Comparison of ENCODE assay signal across 17 mouse cellular contexts in genomic region chr16:45758726-45759269, GRCm38 (mm10). TPM values are rescaled to one million over a fixed set of nuclear protein-coding genes. Genes with fewer than 3 reads are reported as not detected.
DNase-seq lines count a peak whose midpoint lies in the region; ATAC-seq and TF ChIP-seq lines count a peak whose summit lies in the region.
"Had no signal": no experiment of that assay in that cellular context is flagged by ENCODE, and none has a peak within 500 bp of the region (broad histone marks: within the 10 kb centered on the region; RNA-seq: fewer than 3 reads in every experiment).

No protein-coding gene starts in this region.

- no peak for ATAC-seq in heart, embryonic 12.5 days (ENCODE audit: insufficient number of reproducible peaks, low FRiP score)
- no peak for ATAC-seq in kidney, postnatal 0 days (replicated peaks; ENCODE audit: low FRiP score, low read depth)
- no peak for ATAC-seq in kidney, embryonic 15.5 days (replicated peaks; ENCODE audit: low FRiP score)
- no peak for ATAC-seq in forebrain, embryonic 16.5 days
- ATAC-seq: forebrain, embryonic 15.5 days; midbrain, embryonic 13.5 days had no signal

- H3K36me3 ChIP-seq in heart, adult 2 months (ENCODE audit: control insufficient read depth, insufficient read depth, low read length) = peaks cover 24% of the 10 kb centered on the region
- H3K36me3 ChIP-seq in heart, embryonic 12.5 days = peaks cover 56% of the 10 kb centered on the region
- H3K36me3 ChIP-seq in kidney, postnatal 0 days (ENCODE audit: insufficient read depth, low read length) = peaks cover 28% of the 10 kb centered on the region
- H3K36me3 ChIP-seq in kidney, embryonic 15.5 days = peaks cover 63% of the 10 kb centered on the region
- no peaks in the 10 kb centered on the region for H3K36me3 ChIP-seq in forebrain, embryonic 16.5 days (ENCODE audit: control insufficient read depth, insufficient read depth)
- H3K36me3 ChIP-seq: forebrain, embryonic 15.5 days; midbrain, embryonic 13.5 days had no signal

- TF ChIP-seq CTCF in heart, adult 2 months (IDR thresholded peaks at IDR 0.05) = no peak
- TF ChIP-seq CTCF in kidney, postnatal 0 days (IDR thresholded peaks at IDR 0.05; ENCODE audit: low read depth) = no peak
- no peak for TF ChIP-seq CTCF in left cerebral cortex, adult 2 months (IDR thresholded peaks at IDR 0.05)

- peak overlapping the region; percentile 70 for H3K27ac ChIP-seq in heart, adult 2 months
- no peak overlapping the region for H3K27ac ChIP-seq in heart, embryonic 12.5 days (ENCODE audit: poor library complexity, severe bottlenecking)
- 0 out of 2 replicates have a peak overlapping the region, but pooled peaks have one; percentile 31 for H3K27ac ChIP-seq in kidney, postnatal 0 days
- no peak overlapping the region; the same call in 1 of the 2 replicates for H3K27ac ChIP-seq in kidney, embryonic 15.5 days
- H3K27ac ChIP-seq in forebrain, embryonic 16.5 days (ENCODE audit: low read length) = no peak overlapping the region
- no peak overlapping the region for H3K27ac ChIP-seq in left cerebral cortex, adult 2 months
- H3K27ac ChIP-seq: forebrain, embryonic 15.5 days; limb, embryonic 13.5 days; liver, embryonic 15.5 days; midbrain, embryonic 13.5 days had no signal

- 0 out of 2 replicates have a peak, but pooled peaks have one; percentile 36 for TF ChIP-seq EP300 in heart, adult 2 months (IDR thresholded peaks at IDR 0.05; ENCODE audit: insufficient read depth, low read depth, low read length)

- no peaks in the 10 kb centered on the region for H3K79me2 ChIP-seq in heart, adult 2 months (replicated peaks; ENCODE audit: control insufficient read depth, insufficient read depth, low read length)

- H3K4me3 ChIP-seq in heart, adult 2 months = no peak overlapping the region
- H3K4me3 ChIP-seq in heart, embryonic 12.5 days = no peak overlapping the region
- no peak overlapping the region for H3K4me3 ChIP-seq in kidney, postnatal 0 days (replicated peaks; ENCODE audit: low read depth, low read length)
- H3K4me3 ChIP-seq in kidney, embryonic 15.5 days (replicated peaks) = no peak overlapping the region
- no peak overlapping the region for H3K4me3 ChIP-seq in forebrain, embryonic 16.5 days (replicated peaks; ENCODE audit: low read length)
- no peak overlapping the region for H3K4me3 ChIP-seq in left cerebral cortex, adult 2 months
- H3K4me3 ChIP-seq: forebrain, embryonic 15.5 days; limb, embryonic 13.5 days; liver, embryonic 15.5 days; midbrain, embryonic 13.5 days; neural tube, embryonic 13.5 days had no signal

- no peaks in the 10 kb centered on the region for H3K27me3 ChIP-seq in heart, adult 2 months (ENCODE audit: control insufficient read depth, insufficient read depth, low read length)
- no peaks in the 10 kb centered on the region for H3K27me3 ChIP-seq in heart, embryonic 12.5 days (replicated peaks)
- H3K27me3 ChIP-seq in kidney, postnatal 0 days (ENCODE audit: insufficient read depth, low read length) = no peaks in the 10 kb centered on the region
- H3K27me3 ChIP-seq in kidney, embryonic 15.5 days = no peaks in the 10 kb centered on the region
- no peaks in the 10 kb centered on the region for H3K27me3 ChIP-seq in forebrain, embryonic 16.5 days (replicated peaks; ENCODE audit: control insufficient read depth, insufficient read depth, low read length)
- H3K27me3 ChIP-seq: forebrain, embryonic 15.5 days; limb, embryonic 13.5 days; liver, embryonic 15.5 days; midbrain, embryonic 13.5 days; neural tube, embryonic 13.5 days had no signal

- H3K9ac ChIP-seq in heart, adult 2 months (ENCODE audit: low read depth, low read length) = no peak overlapping the region
- H3K9ac ChIP-seq in heart, embryonic 12.5 days = no peak overlapping the region
- H3K9ac ChIP-seq in kidney, postnatal 0 days (ENCODE audit: low read depth, low read length) = no peak overlapping the region
- H3K9ac ChIP-seq in kidney, embryonic 15.5 days = no peak overlapping the region
- H3K9ac ChIP-seq in forebrain, embryonic 16.5 days (replicated peaks; ENCODE audit: low read depth, low read length) = no peak overlapping the region
- H3K9ac ChIP-seq: forebrain, embryonic 15.5 days; limb, embryonic 13.5 days; liver, embryonic 15.5 days; midbrain, embryonic 13.5 days; neural tube, embryonic 13.5 days had no signal

- peaks cover 14% of the 10 kb centered on the region for H3K4me1 ChIP-seq in heart, adult 2 months (ENCODE audit: control insufficient read depth, insufficient read depth, low read length)
- H3K4me1 ChIP-seq in heart, embryonic 12.5 days (replicated peaks) = peaks cover 18% of the 10 kb centered on the region
- no peaks in the 10 kb centered on the region for H3K4me1 ChIP-seq in kidney, postnatal 0 days (replicated peaks; ENCODE audit: insufficient read depth, low read length)
- 0 out of 2 replicates have a peak, but pooled peaks cover 3% of the 10 kb centered on the region for H3K4me1 ChIP-seq in kidney, embryonic 15.5 days
- no peaks in the 10 kb centered on the region for H3K4me1 ChIP-seq in forebrain, embryonic 16.5 days (replicated peaks; ENCODE audit: control insufficient read depth, insufficient read depth, low read length)
- H3K4me1 ChIP-seq: forebrain, embryonic 15.5 days; liver, embryonic 15.5 days; midbrain, embryonic 13.5 days; neural tube, embryonic 13.5 days had no signal

- peak in 1 of 2 experiments; percentile 27 for DNase-seq in heart, adult 2 months
- DNase-seq in kidney, postnatal 0 days (ENCODE audit: low spot score) = no peak
- DNase-seq in CD4-positive helper T cell, adult 2 months (ENCODE audit: low read depth, low spot score) = peak; percentile 18
- DNase-seq in adipocyte (ENCODE audit: low spot score) = peak; percentile 51
- DNase-seq in left cerebral cortex, adult 2 months (ENCODE audit: extremely low spot score in 1 of 2, low spot score in 2 of 2) = no peak
- DNase-seq: adrenal gland, adult 8-10 months; cerebellum, postnatal 14 days; right cerebral cortex, adult 18-20 months had no signal

- H3K4me2 ChIP-seq in heart, embryonic 12.5 days = no peak overlapping the region
- H3K4me2 ChIP-seq in kidney, postnatal 0 days (ENCODE audit: low read length) = no peak overlapping the region
- H3K4me2 ChIP-seq in kidney, embryonic 15.5 days = no peak overlapping the region
- H3K4me2 ChIP-seq in forebrain, embryonic 16.5 days (ENCODE audit: low read length) = no peak overlapping the region
- H3K4me2 ChIP-seq: forebrain, embryonic 15.5 days; limb, embryonic 13.5 days; liver, embryonic 15.5 days; midbrain, embryonic 13.5 days; neural tube, embryonic 13.5 days had no signal

- whole genome bisulfite sequencing in heart, adult 2 months = 48% methylated on average over 9 of the region's 9 CpGs
- WGBS in heart, embryonic 12.5 days = 83% methylated on average over 9 of the region's 9 CpGs
- WGBS in kidney, postnatal 0 days = 60% methylated on average over 9 of the region's 9 CpGs
- WGBS in kidney, embryonic 15.5 days = 64% methylated on average over 9 of the region's 9 CpGs
- WGBS in forebrain, embryonic 16.5 days = 87% methylated on average over 9 of the region's 9 CpGs

- no peaks in the 10 kb centered on the region for H3K9me3 ChIP-seq in heart, embryonic 12.5 days (replicated peaks)
- H3K9me3 ChIP-seq in kidney, postnatal 0 days (replicated peaks; ENCODE audit: low read length) = no peaks in the 10 kb centered on the region
- no peaks in the 10 kb centered on the region for H3K9me3 ChIP-seq in kidney, embryonic 15.5 days (replicated peaks)
- no peaks in the 10 kb centered on the region for H3K9me3 ChIP-seq in forebrain, embryonic 16.5 days (ENCODE audit: control insufficient read depth, low read length)
- H3K9me3 ChIP-seq: forebrain, embryonic 15.5 days; limb, embryonic 13.5 days; liver, embryonic 15.5 days; midbrain, embryonic 13.5 days; neural tube, embryonic 13.5 days had no signal

- TF ChIP-seq POLR2A in heart, adult 2 months (IDR thresholded peaks at IDR 0.05; ENCODE audit: insufficient read depth, low read depth, low read length) = no peak

- intact Hi-C loops in heart, adult 2 months (cut with DNase I) = loop anchor here (2.0 to 5.0 kb wide), 2 partner anchors 59 to 84 kb away; no protein-coding TSS in a partner anchor
- intact Hi-C loops in left cerebral cortex, adult 2 months (cut with DNase I) = no loop called here

RNA-seq across cellular contexts. Expression of gene Abhd10, which starts 16.0 kb away (rescaled TPM):
- 10 to 100 TPM; 15.8 to 17.1 TPM for total RNA-seq in heart, adult 2 months (2021)
- polyA plus RNA-seq in heart, adult 2 months (2012; rRNA removed) = 11.5 and 15.8 TPM in 2 replicates
- 29.1 and 31.1 TPM in 2 replicates for polyA plus RNA-seq in heart, embryonic 12.5 days (2016; fragmentation: Nextera tagmentation; extraction: Ambion mirVana)
- 35.5 and 38.0 TPM in 2 replicates for polyA plus RNA-seq in kidney, postnatal 0 days (2015; fragmentation: Nextera tagmentation; extraction: Ambion mirVana)
- polyA plus RNA-seq in kidney, embryonic 15.5 days (2015; fragmentation: Nextera tagmentation; extraction: Ambion mirVana) = 36.9 and 39.3 TPM in 2 replicates
- polyA plus RNA-seq in forebrain, embryonic 16.5 days (2015; fragmentation: Nextera tagmentation; extraction: Ambion mirVana) = 42.1 and 42.7 TPM in 2 replicates
- total RNA-seq in left cerebral cortex, adult 2 months (2021) = 10 to 100 TPM; 21.6 to 23.7 TPM

RNA-seq across cellular contexts. Expression of gene Tagln3, which starts 34.4 kb away (rescaled TPM):
- total RNA-seq in heart, adult 2 months (2021) = 1 to 10 TPM in 1 of 2 experiments, under 1 TPM in 1; 0.57 to 1.4 TPM
- polyA plus RNA-seq in heart, adult 2 months (2012; rRNA removed) = 1.4 and 1.6 TPM in 2 replicates
- polyA plus RNA-seq in heart, embryonic 12.5 days (2016; fragmentation: Nextera tagmentation; extraction: Ambion mirVana) = 10.0 and 10.2 TPM in 2 replicates
- polyA plus RNA-seq in kidney, postnatal 0 days (2015; fragmentation: Nextera tagmentation; extraction: Ambion mirVana) = 1.9 and 2.6 TPM in 2 replicates
- 7.9 and 13.4 TPM in 2 replicates for polyA plus RNA-seq in kidney, embryonic 15.5 days (2015; fragmentation: Nextera tagmentation; extraction: Ambion mirVana)
- polyA plus RNA-seq in forebrain, embryonic 16.5 days (2015; fragmentation: Nextera tagmentation; extraction: Ambion mirVana) = 455 and 473 TPM in 2 replicates
- total RNA-seq in left cerebral cortex, adult 2 months (2021) = 100 to 1,000 TPM; 320 to 326 TPM
- total RNA-seq: megakaryocyte progenitor cell, adult 5-6 weeks had no signal

Comparison
In these comparisons a context has a peak if more than half of its experiments do, and no peak if none do; other contexts are left out.
1. H3K27ac ChIP-seq: peak in heart, adult 2 months (single experiment) and kidney, postnatal 0 days (single experiment); none in heart, embryonic 12.5 days (single experiment), kidney, embryonic 15.5 days (single experiment), forebrain, embryonic 16.5 days (single experiment) and left cerebral cortex, adult 2 months (single experiment).
2. DNase-seq: peak in CD4-positive helper T cell, adult 2 months (single experiment) and adipocyte (single experiment); none in kidney, postnatal 0 days (single experiment) and left cerebral cortex, adult 2 months (0 of 2).
3. RNA of gene Tagln3, which starts 34.4 kb away (polyA plus RNA-seq): 455 to 473 TPM in forebrain, embryonic 16.5 days; 7.9 to 13.4 TPM in kidney, embryonic 15.5 days, 10.0 to 10.2 TPM in heart, embryonic 12.5 days, 1.9 to 2.6 TPM in kidney, postnatal 0 days and 1.4 to 1.6 TPM in heart, adult 2 months; every median in the first group is over 10 times any median in the second.